Mouse (Mus musculus): ENCODE results near the gene Id1. TPM values are rescaled to one million over a fixed set of nuclear protein-coding genes. Genes with fewer than 3 reads are reported as not detected.

Id1 gene
- total RNA-seq, 2 experiments from 2014 or later = 12.5 to 17.3 TPM

GRCm38 (mm10) chr2:152739842-152740260, 3.8 kb downstream of the Id1 start:
- intact Hi-C loops (cut with DNase I; ENCODE audit: low total_unique reads) = no loop called here
- no peak for DNase-seq

- intact Hi-C loops (cut with DNase I; ENCODE audit: low total_unique reads) = no loop called here
- no peak for DNase-seq
These were observed 4.4 kb downstream of the Id1 start for GRCm38 (mm10) chr2:152740490-152740889.

GRCm38 (mm10) chr2:152741153-152742041, 5.3 kb downstream of the Id1 start:
- DNase-seq = peak; percentile 55
- intact Hi-C loops (cut with DNase I; ENCODE audit: low total_unique reads) = loop anchor here (2.0 kb wide), 1 partner anchor 47 kb away; no protein-coding TSS in a partner anchor

GRCm38 (mm10) chr2:152742435-152742834, 6.4 kb downstream of the Id1 start:
- intact Hi-C loops (cut with DNase I; ENCODE audit: low total_unique reads) = loop anchor here (2.0 kb wide), 1 partner anchor 48 kb away; no protein-coding TSS in a partner anchor
- peak; percentile 69 for DNase-seq

- DNase-seq = no peak
- intact Hi-C loops (cut with DNase I; ENCODE audit: low total_unique reads) = no loop called here
These were observed 18.1 kb downstream of the Id1 start, which contains the start of gene Cox4i2 for GRCm38 (mm10) chr2:152753944-152754711. Gene Cox4i2 (plus strand): TSS chr2:152754173.

- no peak for DNase-seq
- intact Hi-C loops (cut with DNase I; ENCODE audit: low total_unique reads) = no loop called here
These were observed 20.7 kb downstream of the Id1 start for GRCm38 (mm10) chr2:152756474-152757393.

DNA sequence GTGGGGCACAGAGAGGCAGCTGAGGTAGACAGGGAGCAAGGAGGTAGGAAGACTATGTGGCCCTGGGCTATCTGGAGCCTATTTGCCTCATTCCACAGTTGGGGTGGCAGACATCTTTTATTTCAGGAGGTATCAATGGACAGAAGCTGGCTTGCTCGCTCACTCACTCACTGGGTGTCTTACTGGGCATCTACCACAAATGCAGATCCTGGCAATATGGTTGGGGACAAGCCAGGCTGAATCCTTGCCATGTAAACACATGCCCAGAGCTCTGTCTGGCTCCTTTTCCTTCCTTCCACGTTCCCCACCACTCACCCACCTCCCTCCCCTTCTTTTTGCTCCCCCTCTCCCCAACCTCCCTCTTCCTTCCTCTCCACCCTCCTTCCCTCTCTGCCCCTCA, 21.4 kb downstream of the Id1 start:
- no peak for DNase-seq
- intact Hi-C loops (cut with DNase I; ENCODE audit: low total_unique reads) = no loop called here

GRCm38 (mm10) chr2:152758351-152758750, 22.3 kb downstream of the Id1 start:
- intact Hi-C loops (cut with DNase I; ENCODE audit: low total_unique reads) = no loop called here
- no peak for DNase-seq

- intact Hi-C loops (cut with DNase I; ENCODE audit: low total_unique reads) = no loop called here
- DNase-seq = no peak
These were observed 27.3 kb downstream of the Id1 start for GRCm38 (mm10) chr2:152763310-152763709.

- DNase-seq = no peak
- intact Hi-C loops (cut with DNase I; ENCODE audit: low total_unique reads) = loop anchor here (5.0 kb wide), 2 partner anchors 67 to 68 kb away; partner anchors contain the start of gene Bcl2l1
These were observed 28.4 kb downstream of the Id1 start for GRCm38 (mm10) chr2:152764172-152765044.

GRCm38 (mm10) chr2:152765045-152765674, 29.1 kb downstream of the Id1 start:
- no peak for DNase-seq
- intact Hi-C loops (cut with DNase I; ENCODE audit: low total_unique reads) = loop anchor here (5.0 kb wide), 2 partner anchors 67 to 68 kb away; partner anchors contain the start of gene Bcl2l1

GRCm38 (mm10) chr2:152766387-152767123, 30.5 kb downstream of the Id1 start:
- peak; percentile 90 for DNase-seq
- intact Hi-C loops (cut with DNase I; ENCODE audit: low total_unique reads) = loop anchor here (5.0 kb wide), 2 partner anchors 66 to 69 kb away; partner anchors contain the start of gene Bcl2l1

GRCm38 (mm10) chr2:152767618-152768271, 31.7 kb downstream of the Id1 start:
- DNase-seq = peak; percentile 42
- intact Hi-C loops (cut with DNase I; ENCODE audit: low total_unique reads) = loop anchor here (5.0 kb wide), 2 partner anchors 65 to 70 kb away; partner anchors contain the start of gene Bcl2l1

DNA sequence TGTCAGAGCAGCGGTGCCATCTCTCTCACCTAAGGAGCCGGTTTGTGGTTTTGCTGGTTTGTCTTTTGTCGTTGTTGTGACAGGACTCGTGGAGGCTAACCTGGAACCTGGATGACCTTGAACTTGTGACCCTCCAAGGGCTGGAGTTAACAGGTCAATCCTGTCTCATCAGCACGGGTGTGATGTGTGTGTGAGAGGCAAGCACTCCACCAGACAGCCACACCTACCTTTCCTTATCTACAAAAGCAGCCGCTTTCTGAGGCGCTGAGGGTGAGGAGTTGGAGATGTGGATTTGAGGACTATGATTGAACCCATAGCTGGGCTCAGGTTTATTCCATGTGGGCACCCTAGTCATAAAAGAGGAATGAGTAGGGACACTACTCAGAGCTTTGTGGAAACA, 33.6 kb downstream of the Id1 start:
- no peak for DNase-seq
- intact Hi-C loops (cut with DNase I; ENCODE audit: low total_unique reads) = loop anchor here (5.0 kb wide), 2 partner anchors 63 to 72 kb away; partner anchors contain the start of gene Bcl2l1

DNA sequence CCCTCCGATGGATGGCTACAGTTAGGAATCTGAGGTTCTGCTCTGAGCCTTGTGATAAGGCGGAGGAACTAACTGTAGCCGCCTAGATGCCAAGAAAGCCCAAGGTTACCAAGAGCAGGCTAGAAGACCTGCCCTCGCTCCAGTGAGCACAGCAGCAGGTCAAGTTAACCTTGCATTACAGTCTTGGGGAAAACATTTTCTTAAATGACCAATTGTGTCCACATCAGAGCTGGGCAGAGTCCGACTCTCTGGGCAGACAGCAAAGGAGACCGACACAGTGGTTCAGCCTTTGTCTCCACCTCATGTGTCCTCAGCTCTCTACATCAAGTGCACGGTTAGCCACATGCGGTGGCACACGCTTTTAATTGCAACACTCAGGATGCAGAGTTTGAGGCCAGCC, 35.5 kb downstream of the Id1 start:
- intact Hi-C loops (cut with DNase I; ENCODE audit: low total_unique reads) = no loop called here
- no peak for DNase-seq

GRCm38 (mm10) chr2:152772231-152772630, 36.2 kb downstream of the Id1 start:
- intact Hi-C loops (cut with DNase I; ENCODE audit: low total_unique reads) = no loop called here
- DNase-seq = no peak

Data from gastrocnemius, postnatal 14 days (tissue).